In genomic region chr11:35337927-35338819, GRCm38 (mm10) we compare ENCODE assay signal across 15 mouse cellular contexts.
A peak's percentile ranks its signal among the peaks of the same experiment; 100 is the strongest.
DNase-seq lines count a peak whose midpoint lies in the region; ATAC-seq and TF ChIP-seq lines count a peak whose summit lies in the region.
"Had no signal": no experiment of that assay in that cellular context is flagged by ENCODE, and none has a peak within 500 bp of the region (broad histone marks: within the 10 kb centered on the region; RNA-seq: fewer than 3 reads in every experiment).

No protein-coding gene starts in this region.

- no peaks in the 10 kb centered on the region for H3K36me3 ChIP-seq in midbrain, embryonic 16.5 days (ENCODE audit: control insufficient read depth, insufficient read depth, low read length)
- no peaks in the 10 kb centered on the region for H3K36me3 ChIP-seq in midbrain, embryonic 11.5 days (ENCODE audit: control insufficient read depth, insufficient read depth, low read length)
- H3K36me3 ChIP-seq in kidney, embryonic 16.5 days (ENCODE audit: insufficient read depth, low read length) = no peaks in the 10 kb centered on the region
- no peaks in the 10 kb centered on the region for H3K36me3 ChIP-seq in intestine, embryonic 16.5 days (ENCODE audit: control insufficient read depth, insufficient read depth, low read length)
- H3K36me3 ChIP-seq: embryonic facial prominence, embryonic 13.5 days; forebrain, embryonic 15.5 days; heart, embryonic 12.5 days; liver, embryonic 13.5 days; midbrain, embryonic 12.5 days; neural tube, embryonic 12.5 days had no signal

- WGBS in cerebellum, adult 2 months = 38% methylated on average over 19 of the region's 19 CpGs
- WGBS in midbrain, embryonic 16.5 days = 65% methylated on average over 19 of the region's 19 CpGs
- WGBS in midbrain, embryonic 11.5 days = 87% methylated on average over 19 of the region's 19 CpGs
- WGBS in kidney, embryonic 16.5 days = 27% methylated on average over 19 of the region's 19 CpGs
- 79% methylated on average over 19 of the region's 19 CpGs for WGBS in intestine, embryonic 16.5 days

- TF ChIP-seq CTCF in cerebellum, adult 2 months (IDR thresholded peaks at IDR 0.05; ENCODE audit: borderline replicate concordance, insufficient read depth, low read depth, low read length) = no peak

- no peak overlapping the region for H3K9ac ChIP-seq in midbrain, embryonic 16.5 days (ENCODE audit: low read depth, low read length)
- no peak overlapping the region for H3K9ac ChIP-seq in midbrain, embryonic 11.5 days (ENCODE audit: low read length)
- no peak overlapping the region for H3K9ac ChIP-seq in kidney, embryonic 16.5 days (replicated peaks; ENCODE audit: low read length)
- no peak overlapping the region for H3K9ac ChIP-seq in intestine, embryonic 16.5 days (ENCODE audit: low read depth, low read length)
- H3K9ac ChIP-seq: embryonic facial prominence, embryonic 13.5 days; forebrain, embryonic 15.5 days; heart, embryonic 12.5 days; liver, embryonic 13.5 days; midbrain, embryonic 12.5 days; neural tube, embryonic 12.5 days had no signal

- TF ChIP-seq POLR2A in cerebellum, adult 2 months (IDR thresholded peaks at IDR 0.05; ENCODE audit: borderline replicate concordance, insufficient read depth, low read length) = no peak

- DNase-seq in cerebellum, adult 2 months = peak; percentile 27 to 32
- DNase-seq in midbrain, embryonic 11.5 days (ENCODE audit: low spot score, missing footprints) = no peak
- DNase-seq in liver = no peak
- DNase-seq in layer of hippocampus, adult 11-12 months (ENCODE audit: low spot score) = no peak
- DNase-seq: liver, embryonic 13.5 days; lung, postnatal 14 days had no signal

- no peak for ATAC-seq in cerebellum, adult (ENCODE audit: insufficient number of reproducible peaks, low FRiP score, low TSS enrichment)
- 0 out of 2 replicates have a peak, but pooled peaks have one; percentile 42 for ATAC-seq in midbrain, embryonic 16.5 days
- no peak for ATAC-seq in midbrain, embryonic 11.5 days (ENCODE audit: low FRiP score)
- ATAC-seq in kidney, embryonic 16.5 days (ENCODE audit: low FRiP score, low TSS enrichment) = peak; percentile 50; the same call in 1 of the 2 replicates
- no peak for ATAC-seq in intestine, embryonic 16.5 days
- ATAC-seq: forebrain, embryonic 15.5 days had no signal

- no peak overlapping the region for H3K4me2 ChIP-seq in midbrain, embryonic 16.5 days (ENCODE audit: low read length)
- H3K4me2 ChIP-seq in midbrain, embryonic 11.5 days = no peak overlapping the region
- H3K4me2 ChIP-seq in kidney, embryonic 16.5 days (replicated peaks; ENCODE audit: low read depth, low read length) = no peak overlapping the region
- H3K4me2 ChIP-seq in intestine, embryonic 16.5 days (ENCODE audit: low read depth, low read length) = no peak overlapping the region
- H3K4me2 ChIP-seq: embryonic facial prominence, embryonic 13.5 days; forebrain, embryonic 15.5 days; heart, embryonic 12.5 days; liver, embryonic 13.5 days; midbrain, embryonic 12.5 days; neural tube, embryonic 12.5 days had no signal

- no peaks in the 10 kb centered on the region for H3K9me3 ChIP-seq in midbrain, embryonic 16.5 days (replicated peaks; ENCODE audit: control insufficient read depth, low read length, poor library complexity, severe bottlenecking)
- H3K9me3 ChIP-seq in midbrain, embryonic 11.5 days (ENCODE audit: control insufficient read depth, low read length) = no peaks in the 10 kb centered on the region
- no peaks in the 10 kb centered on the region for H3K9me3 ChIP-seq in kidney, embryonic 16.5 days (ENCODE audit: low read length)
- H3K9me3 ChIP-seq in intestine, embryonic 16.5 days (ENCODE audit: control insufficient read depth, low read length) = no peaks in the 10 kb centered on the region
- H3K9me3 ChIP-seq: embryonic facial prominence, embryonic 13.5 days; forebrain, embryonic 15.5 days; heart, embryonic 12.5 days; liver, embryonic 13.5 days; midbrain, embryonic 12.5 days; neural tube, embryonic 12.5 days had no signal

- H3K4me1 ChIP-seq in cerebellum, adult 2 months (ENCODE audit: control insufficient read depth, insufficient read depth, low read length) = peaks cover 32% of the 10 kb centered on the region
- H3K4me1 ChIP-seq in midbrain, embryonic 16.5 days (ENCODE audit: control insufficient read depth, insufficient read depth, low read length) = no peaks in the 10 kb centered on the region
- H3K4me1 ChIP-seq in midbrain, embryonic 11.5 days (ENCODE audit: control insufficient read depth, insufficient read depth, low read length) = no peaks in the 10 kb centered on the region
- H3K4me1 ChIP-seq in kidney, embryonic 16.5 days (ENCODE audit: insufficient read depth, low read length) = peaks cover 22% of the 10 kb centered on the region
- H3K4me1 ChIP-seq in intestine, embryonic 16.5 days (ENCODE audit: control insufficient read depth, insufficient read depth, low read length) = no peaks in the 10 kb centered on the region
- H3K4me1 ChIP-seq: liver, embryonic 13.5 days; midbrain, embryonic 12.5 days had no signal

- no peak overlapping the region for H3K4me3 ChIP-seq in cerebellum, adult 2 months (replicated peaks; ENCODE audit: insufficient read depth, low read depth, low read length)
- no peak overlapping the region for H3K4me3 ChIP-seq in midbrain, embryonic 16.5 days (ENCODE audit: low read depth, low read length)
- no peak overlapping the region for H3K4me3 ChIP-seq in midbrain, embryonic 11.5 days (ENCODE audit: low read depth, low read length)
- no peak overlapping the region for H3K4me3 ChIP-seq in kidney, embryonic 16.5 days (ENCODE audit: low read length)
- H3K4me3 ChIP-seq in intestine, embryonic 16.5 days (ENCODE audit: low read length) = no peak overlapping the region
- H3K4me3 ChIP-seq: embryonic facial prominence, embryonic 13.5 days; forebrain, embryonic 15.5 days; heart, embryonic 12.5 days; liver, embryonic 13.5 days; midbrain, embryonic 12.5 days; neural tube, embryonic 12.5 days had no signal

- H3K27ac ChIP-seq in cerebellum, adult 2 months (ENCODE audit: insufficient read depth, low read length) = no peak overlapping the region
- no peak overlapping the region for H3K27ac ChIP-seq in midbrain, embryonic 16.5 days (ENCODE audit: low read length)
- H3K27ac ChIP-seq in midbrain, embryonic 11.5 days (ENCODE audit: low read depth, low read length) = no peak overlapping the region
- H3K27ac ChIP-seq in kidney, embryonic 16.5 days (ENCODE audit: low read length) = no peak overlapping the region
- H3K27ac ChIP-seq in intestine, embryonic 16.5 days (ENCODE audit: low read length) = no peak overlapping the region
- H3K27ac ChIP-seq: embryonic facial prominence, embryonic 13.5 days; forebrain, embryonic 15.5 days; liver, embryonic 13.5 days; midbrain, embryonic 12.5 days; neural tube, embryonic 12.5 days had no signal

- no peaks in the 10 kb centered on the region for H3K27me3 ChIP-seq in cerebellum, adult 2 months (ENCODE audit: control insufficient read depth, insufficient read depth, low read length)
- peaks cover 4% of the 10 kb centered on the region for H3K27me3 ChIP-seq in midbrain, embryonic 16.5 days (ENCODE audit: control insufficient read depth, insufficient read depth, low read depth, low read length)
- peaks cover 11% of the 10 kb centered on the region for H3K27me3 ChIP-seq in midbrain, embryonic 11.5 days (ENCODE audit: control insufficient read depth, insufficient read depth, low read length)
- no peaks in the 10 kb centered on the region for H3K27me3 ChIP-seq in kidney, embryonic 16.5 days (ENCODE audit: insufficient read depth, low read length)
- no peaks in the 10 kb centered on the region for H3K27me3 ChIP-seq in intestine, embryonic 16.5 days (replicated peaks; ENCODE audit: control insufficient read depth, insufficient read depth, low read length)
- H3K27me3 ChIP-seq: embryonic facial prominence, embryonic 13.5 days; forebrain, embryonic 15.5 days; heart, embryonic 12.5 days; liver, embryonic 13.5 days; neural tube, embryonic 12.5 days had no signal

Comparison
In these comparisons a context has a peak if more than half of its experiments do, and no peak if none do; other contexts are left out.
1. ATAC-seq: peak in midbrain, embryonic 16.5 days (single experiment) and kidney, embryonic 16.5 days (single experiment); none in cerebellum, adult (single experiment), midbrain, embryonic 11.5 days (single experiment) and intestine, embryonic 16.5 days (single experiment).
2. DNase-seq: peak in cerebellum, adult 2 months (2 of 2); none in midbrain, embryonic 11.5 days (single experiment), liver (single experiment) and layer of hippocampus, adult 11-12 months (single experiment).